Mouse (Mus musculus): ENCODE measurements around the gene Dock1. TPM values are rescaled to one million over a fixed set of nuclear protein-coding genes. Genes with fewer than 3 reads are reported as not detected.
A peak's percentile ranks its signal among the peaks of the same experiment; 100 is the strongest.

Gene Dock1
- 100 to 1,000 TPM; 156 to 259 (median 216) TPM for total RNA-seq (2022)

- peak; percentile 74 for DNase-seq
These were observed at the start of gene Dock1 for GRCm38 (mm10) chr7:134670312-134671002. Gene Dock1 (plus strand): TSS chr7:134670654.

DNA sequence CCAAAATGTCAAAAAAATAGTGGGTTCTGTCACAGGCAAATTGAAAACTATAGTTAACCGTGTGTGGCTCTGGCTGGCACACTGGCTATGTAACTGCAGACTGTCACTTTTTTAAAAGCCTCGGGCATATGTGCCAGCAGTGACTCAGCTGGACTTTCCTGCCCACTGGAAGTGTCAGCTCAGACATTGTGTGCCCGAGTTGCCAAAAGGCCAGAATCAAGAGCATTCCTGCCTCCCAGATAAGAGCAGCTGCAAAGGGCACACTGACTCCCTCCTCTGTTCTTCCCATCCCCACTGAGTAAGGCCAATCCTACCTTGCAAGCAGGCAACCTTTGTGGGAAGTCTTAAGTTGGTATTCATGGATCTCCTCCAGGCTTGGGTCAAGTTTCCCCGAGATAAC is 42.5 kb upstream of the Dock1 start:
- DNase-seq: peak; percentile 38

- DNase-seq: no peak
These were observed 20.1 kb upstream of the Dock1 start for GRCm38 (mm10) chr7:134650246-134650830.

DNA sequence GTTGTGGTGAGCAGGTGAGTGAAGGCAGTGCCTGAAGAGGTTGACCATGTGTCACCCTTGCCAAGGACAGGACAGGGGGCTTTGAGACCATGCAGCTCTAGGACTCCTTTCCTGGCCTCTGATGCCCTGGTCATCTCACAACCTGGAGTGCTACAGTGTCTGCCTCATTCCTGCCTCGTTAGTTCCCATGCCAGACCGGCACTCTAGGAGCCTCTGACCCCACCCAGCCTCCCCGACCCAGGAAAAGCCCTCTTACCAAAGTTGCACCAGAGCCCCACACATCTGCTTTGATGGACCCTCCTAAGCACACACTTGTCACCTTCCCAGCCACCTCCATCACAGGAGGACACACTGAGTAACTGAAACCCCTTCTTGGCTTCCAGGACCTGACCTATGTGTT is 19.4 kb upstream of the Dock1 start:
- no peak for DNase-seq

DNA sequence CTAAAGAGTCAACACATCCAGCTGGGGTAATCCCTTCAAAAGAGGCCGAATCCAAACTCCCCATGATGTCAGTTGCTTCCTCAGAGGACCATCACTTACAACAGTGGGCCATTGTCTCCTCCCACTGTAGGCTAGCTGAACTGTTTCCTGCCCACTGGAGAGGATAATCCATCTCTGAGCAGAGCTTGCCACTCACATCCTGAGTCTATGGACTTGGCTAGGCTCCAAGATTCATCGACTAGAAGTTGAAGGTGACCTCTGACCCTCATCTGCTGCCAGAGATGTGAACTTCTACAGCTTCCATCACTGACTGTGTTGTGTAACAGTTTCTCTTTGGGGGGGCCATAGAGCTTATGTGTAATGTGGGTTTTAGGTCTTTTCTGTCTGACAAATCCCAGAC is 7.2 kb upstream of the Dock1 start:
- no peak for DNase-seq

DNA sequence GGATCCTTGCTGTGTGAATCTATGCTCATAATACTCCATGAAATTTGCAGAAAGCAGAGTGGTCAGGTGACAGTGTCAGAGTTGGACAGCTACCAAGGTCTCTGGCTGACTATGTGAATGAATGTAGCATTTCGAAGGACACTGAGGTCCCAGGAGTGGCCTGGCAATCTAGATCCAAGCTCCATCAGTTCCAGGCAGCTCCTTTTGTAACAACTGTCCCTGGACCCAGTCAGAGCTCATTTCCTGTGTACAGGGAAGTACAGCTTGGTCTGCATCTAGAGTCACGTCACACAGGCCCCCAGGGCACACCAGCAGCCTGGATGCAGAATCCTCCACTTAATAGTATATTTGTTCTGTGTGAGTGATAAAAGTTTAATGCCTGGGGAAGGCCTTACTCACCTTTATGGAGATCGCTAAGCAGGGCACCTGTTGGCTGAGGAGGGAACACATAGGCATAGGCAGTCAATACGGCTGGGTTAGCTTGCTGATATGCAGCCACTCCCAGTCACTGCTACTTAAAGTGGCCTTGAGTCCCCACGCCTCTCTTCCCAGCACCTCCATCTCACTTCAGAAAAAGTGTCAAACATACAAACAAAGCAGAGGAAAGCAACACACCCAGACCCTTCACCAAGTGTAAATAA is 4.7 kb upstream of the Dock1 start:
- peak; percentile 85 for DNase-seq

DNA sequence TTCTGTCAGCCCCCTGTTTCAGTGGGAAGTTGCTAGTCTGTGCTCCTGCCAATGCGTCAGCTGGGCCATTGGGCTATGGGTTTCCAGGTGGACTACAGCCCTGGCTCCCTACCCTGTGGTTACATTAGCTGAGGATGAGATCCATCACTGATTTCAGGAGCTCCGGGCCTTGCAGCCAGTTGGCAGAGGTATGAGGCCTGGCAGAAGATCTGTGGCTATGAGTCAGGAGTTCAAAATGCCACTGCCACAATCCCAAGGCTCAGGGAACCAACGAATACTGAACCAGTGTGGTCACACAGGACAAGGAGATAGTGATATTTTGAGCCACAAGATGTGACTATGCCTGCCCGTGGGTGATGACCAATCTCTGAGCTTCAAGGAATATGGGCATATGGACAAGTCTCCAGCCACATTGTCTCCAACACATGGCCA is 3.2 kb upstream of the Dock1 start:
- DNase-seq: peak; percentile 88

DNA sequence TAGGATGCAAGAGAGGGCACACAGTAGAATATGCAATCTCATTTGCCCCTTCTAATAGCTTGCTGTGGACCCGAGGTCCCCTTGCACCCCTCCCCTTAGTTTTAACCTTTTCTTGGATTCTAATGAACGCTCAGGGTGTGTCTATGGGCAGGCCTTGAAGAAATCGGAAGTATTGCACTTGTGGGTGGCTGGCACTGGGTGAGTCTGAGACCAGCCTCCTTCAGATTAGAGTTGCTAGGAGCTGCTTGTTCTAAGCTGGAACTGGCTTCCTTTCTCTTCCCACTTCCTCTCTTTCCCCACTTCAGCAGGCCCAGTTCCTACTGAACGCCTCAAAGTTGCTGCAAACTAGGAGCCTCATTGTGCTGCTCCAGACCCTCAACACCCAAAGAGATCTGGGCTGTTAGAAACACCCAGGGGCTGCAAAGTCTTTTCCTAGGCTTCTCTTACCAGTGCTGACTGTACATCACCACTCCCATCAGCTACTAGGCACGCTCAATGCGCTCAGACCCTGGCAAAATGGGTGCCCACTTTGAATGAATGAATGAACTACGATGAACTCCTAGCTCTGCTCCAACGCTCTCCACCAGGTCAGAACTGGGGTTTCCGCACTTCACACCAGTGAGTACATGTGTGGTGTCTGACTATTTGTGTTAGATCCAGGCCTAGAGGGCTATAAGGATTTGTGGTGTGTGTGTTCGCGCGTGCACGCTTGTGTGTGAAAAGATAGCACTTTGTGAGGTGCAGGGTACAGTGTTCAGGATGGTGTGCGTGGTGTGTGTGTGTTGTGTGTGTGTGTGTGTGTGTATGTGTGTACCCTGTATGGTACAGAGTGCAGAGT is 761 bp upstream of the Dock1 start:
- DNase-seq: no peak

DNA sequence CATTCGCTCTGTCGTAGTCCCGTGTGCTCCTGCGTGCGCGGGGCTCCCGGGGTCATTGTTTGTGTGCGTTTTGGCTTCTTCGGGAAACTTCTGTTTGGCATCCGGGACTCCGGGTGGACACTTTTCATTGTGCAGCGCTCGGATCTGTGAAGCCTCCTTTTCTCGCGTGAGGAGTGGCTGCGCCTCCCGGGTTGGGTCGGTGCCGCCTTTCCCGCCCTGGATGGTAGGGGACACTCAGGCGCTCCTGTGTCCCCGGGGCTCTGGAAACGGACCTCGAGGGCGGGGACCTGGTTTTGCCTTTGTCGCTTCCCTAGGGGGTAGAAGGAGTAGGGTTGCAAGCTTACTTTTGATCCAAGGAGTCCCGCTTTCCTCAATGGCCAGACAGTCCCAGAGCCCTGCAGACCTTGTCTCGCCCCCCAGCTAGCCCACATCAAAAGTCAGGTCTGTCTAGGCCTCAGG is 578 bp downstream of the Dock1 start:
- no peak for DNase-seq

GRCm38 (mm10) chr7:134671467-134671901 is 1.0 kb downstream of the Dock1 start:
- peak; percentile 62 for DNase-seq

DNA sequence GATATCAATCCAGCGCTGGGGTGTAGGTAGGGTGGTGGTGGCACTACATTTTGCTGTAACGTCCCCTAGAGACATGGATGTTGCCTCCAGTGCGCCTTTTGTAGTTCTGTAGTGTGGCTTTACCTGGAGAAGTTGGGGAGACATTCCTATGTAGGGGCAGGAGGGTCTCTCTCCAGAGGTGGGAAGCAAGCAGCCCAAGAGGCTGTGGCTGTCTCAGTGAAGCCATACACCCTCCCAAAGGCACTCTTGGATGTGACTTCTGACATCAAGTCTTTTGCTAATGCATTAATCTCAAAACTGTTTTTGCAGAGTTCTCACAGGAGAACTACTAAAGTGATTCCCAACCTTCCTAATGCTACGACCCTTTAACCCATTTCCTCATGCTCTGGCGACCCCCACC is 2.7 kb downstream of the Dock1 start:
- DNase-seq: no peak

GRCm38 (mm10) chr7:134673952-134674351 is 3.5 kb downstream of the Dock1 start:
- DNase-seq: no peak

- DNase-seq: no peak
These were observed 7.4 kb downstream of the Dock1 start for GRCm38 (mm10) chr7:134677852-134678251.

DNA sequence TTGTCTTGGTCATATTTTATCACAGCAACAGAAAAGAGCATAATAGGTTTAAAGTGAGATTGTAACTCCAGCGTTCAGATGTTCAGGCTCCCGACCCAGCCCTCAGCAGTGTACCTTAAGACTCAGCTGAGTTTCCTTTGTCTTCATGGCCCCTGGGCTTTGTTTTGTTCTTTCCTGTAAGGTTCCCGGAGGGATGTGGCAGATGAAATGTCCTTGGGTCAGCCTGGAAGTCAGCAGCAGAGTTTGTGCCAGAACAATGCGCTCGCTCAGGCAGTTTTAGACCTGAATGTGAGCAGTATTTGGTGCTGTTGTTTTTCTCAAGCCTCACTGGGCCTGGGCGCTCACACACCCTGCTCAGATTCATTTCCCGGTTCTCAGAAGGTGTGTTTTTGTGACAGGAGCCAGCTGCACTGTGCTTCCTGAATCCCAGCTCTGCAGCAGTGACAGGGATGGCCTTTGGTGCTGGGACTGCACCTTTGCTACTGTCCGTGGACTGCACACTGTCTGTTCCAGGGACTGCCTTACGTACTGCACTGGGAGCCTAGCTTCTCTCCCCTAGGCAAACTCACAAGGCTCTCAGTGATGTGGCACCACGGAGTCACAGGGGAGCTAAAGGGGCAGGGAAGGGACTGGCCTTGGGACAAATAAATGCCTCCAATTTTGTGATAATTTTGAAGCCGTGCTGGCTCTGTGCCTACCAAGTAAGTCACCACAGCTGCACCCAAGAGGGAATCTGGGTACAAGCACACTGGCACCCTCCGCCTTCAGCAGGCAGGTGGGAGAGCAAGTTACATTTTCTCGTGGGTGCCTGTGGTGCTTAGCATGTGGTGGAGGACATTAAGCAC is 9.1 kb downstream of the Dock1 start:
- peak; percentile 73 for DNase-seq

- DNase-seq: no peak
These were observed 9.7 kb downstream of the Dock1 start for GRCm38 (mm10) chr7:134680161-134680560.

DNA sequence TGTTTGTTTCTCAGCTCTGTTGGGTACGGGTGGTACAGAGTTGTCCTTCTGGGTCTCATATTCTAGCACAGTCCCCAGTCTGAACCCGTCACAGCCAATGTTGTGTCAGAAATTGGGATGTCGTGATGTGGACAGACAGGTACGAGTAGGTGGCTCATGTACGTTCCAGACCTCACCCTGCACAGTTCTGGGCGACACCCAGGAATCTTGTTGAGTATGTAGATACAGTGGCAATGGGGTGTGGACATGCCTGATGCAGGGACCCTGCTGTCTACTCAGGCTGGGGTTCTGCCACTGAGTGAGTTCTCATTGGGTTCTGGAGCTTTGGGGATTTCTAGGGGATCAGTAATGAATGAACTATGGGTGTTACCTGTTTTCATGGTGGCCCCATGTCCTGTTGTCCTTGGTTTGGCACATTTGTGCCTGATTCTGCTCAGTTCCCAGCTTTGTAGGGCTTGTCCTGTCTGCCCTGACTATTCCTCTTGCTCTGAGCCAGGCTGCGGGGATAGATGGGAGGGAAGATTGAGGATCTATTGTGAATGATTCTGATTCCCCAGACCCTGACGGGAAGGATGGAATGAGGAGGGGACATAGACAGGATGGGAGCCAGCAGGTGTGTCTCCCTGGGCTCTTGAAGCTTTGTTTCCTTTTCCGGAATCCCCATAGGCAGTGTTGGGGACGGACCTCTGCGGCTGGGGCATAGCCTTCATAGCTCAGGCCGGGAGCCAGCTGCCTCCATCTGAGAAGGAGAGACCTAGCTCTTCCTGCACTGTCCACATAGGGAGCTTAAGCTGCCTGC is 11.5 kb downstream of the Dock1 start:
- DNase-seq: no peak

- DNase-seq: peak; percentile 82
These were observed 17.9 kb downstream of the Dock1 start for GRCm38 (mm10) chr7:134688332-134688731.

GRCm38 (mm10) chr7:134690118-134690517 is 19.7 kb downstream of the Dock1 start:
- DNase-seq: no peak

DNA sequence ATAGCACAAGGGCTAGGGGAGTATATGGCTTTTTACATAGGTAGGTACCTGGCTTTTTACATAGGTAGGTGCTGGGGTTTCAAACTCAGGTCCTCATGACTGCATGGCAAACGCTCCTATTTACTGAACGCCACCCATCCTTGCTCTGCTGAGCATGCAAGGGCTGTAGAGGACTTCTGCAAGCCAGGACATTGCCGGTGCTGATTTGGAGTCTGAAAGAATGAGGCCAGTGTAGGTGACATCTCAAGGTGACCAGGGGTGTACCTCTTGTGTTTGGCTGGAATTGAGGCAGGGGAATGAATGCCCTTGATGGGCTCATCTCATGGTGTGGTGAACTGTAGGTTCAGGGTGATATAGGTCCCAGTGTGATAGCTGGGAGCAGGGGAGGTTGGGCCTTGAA is 20.4 kb downstream of the Dock1 start:
- DNase-seq: no peak

GRCm38 (mm10) chr7:134693325-134693724 is 22.9 kb downstream of the Dock1 start:
- no peak for DNase-seq

DNA sequence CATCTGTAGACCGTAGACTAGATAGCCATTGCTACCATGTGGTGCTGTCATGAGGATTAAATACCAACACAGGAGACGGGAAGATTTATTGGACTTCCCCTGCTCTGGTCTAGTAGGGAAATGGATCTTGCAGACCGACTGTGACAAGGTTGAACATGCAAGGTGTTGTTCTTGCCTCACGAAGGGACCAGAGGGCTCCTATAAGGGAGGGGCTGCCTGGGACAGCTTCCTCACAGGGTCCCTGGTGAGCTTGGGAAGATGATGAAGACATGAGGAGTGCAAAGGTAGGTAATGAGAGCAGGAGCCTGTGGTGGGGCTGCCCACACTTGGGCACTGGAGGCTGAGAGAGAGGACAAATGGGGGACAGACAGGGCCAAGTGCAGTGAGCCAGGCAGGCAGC is 25.0 kb downstream of the Dock1 start:
- no peak for DNase-seq
